Mouse (Mus musculus) heart, postnatal 0 days (tissue): ENCODE results near the gene 6720489N17Rik.
"Not testable (repeated sequence)": the region's sequence is repeated elsewhere in the genome, so short reads cannot be mapped to it uniquely, and the experiment has no call there.

ENCODE experiments used
- CTCF ChIP-seq: IDR thresholded peaks from 2 replicates; pipeline ENCODE4 v1.5.1; 2016; ENCODE audit warnings: antibody characterized with exemption, control low read depth, low read depth
- EP300 ChIP-seq: IDR thresholded peaks from 2 replicates; pipeline ENCODE4 v1.6.1; 2016; ENCODE audit warnings: antibody characterized with exemption, low read depth

GRCm38 (mm10) chr13:62627071-62627470 is 3.1 kb upstream of the 6720489N17Rik start:
- peak; percentile 69 for TF ChIP-seq CTCF
- not testable (repeated sequence) for TF ChIP-seq EP300
